Mouse (Mus musculus): Measurements from ENCODE around the gene A1cf.

The A1cf gene

DNA sequence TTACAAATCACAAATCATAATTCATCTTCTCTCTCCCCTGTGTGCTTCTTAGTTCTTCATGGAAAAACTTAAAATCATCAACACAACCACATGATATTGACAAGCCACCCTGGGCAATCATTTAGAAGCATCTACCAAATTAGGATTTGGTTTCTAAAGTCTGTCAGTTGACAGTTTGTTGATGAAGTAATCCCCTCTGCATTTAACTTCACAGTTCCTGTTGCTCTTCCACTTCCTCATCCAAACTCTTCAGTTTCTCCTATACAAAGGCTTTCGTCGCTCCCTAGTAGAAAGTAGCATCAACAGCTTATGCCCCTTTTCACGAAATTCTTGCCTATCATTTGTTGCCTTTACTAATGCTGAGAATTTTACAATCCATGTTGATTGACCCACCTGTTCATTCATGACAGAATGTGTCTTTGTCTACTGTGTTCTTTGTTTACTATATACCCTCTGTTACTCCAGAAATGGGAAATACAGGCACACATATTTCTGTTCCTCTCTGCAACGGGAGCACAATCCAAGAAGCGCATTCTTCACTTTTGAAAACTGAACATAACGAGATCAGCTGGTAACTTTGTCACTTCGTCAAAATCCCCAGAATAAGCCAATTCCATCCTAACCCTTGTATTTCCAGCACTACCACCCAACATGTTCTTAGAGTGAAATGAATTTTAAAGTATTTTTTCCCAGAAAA lies 82.4 kb downstream of the A1cf start:
- in situ Hi-C loops (cut with MboI, MseI), result no loop called here

DNA sequence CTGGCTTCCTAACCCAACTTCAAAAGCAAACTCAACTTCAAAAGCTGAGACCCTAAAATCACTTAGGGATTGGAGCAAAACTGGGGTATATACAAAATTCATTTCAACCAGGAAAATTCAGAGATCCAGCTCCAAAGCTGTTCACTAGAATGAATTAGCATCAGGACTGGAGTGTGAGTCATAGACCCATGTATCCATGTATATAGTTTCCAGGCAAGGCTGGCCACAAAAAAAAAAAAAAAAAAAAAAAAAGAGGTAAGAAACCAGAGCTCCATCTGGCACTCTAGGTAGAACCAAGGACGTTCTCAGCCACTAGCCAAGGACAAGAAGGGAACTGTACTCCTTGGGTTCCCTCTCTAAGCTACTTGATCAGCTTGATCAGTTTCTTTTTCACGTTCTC lies 85.2 kb downstream of the A1cf start:
- in situ Hi-C loops (cut with MboI, MseI), result no loop called here

DNA sequence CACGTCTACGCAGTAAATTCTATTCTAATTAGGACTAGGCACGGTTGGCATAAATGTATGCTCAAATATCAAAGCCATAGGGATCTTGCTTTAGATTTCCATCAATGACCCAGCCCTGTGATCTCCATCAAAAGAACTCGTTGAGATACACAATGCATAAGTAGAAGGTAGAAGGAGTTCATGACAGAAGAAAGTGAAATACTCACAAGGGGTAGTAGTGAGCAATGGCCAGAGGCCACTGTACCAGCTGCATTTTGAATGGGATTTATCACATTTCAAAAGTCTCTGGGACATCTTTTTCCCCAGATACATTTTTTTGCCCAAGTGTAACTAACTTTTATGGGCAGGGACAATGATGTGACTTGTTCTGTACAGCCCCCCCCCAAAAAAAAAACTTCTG lies 85.7 kb downstream of the A1cf start:
- in situ Hi-C loops (cut with MboI, MseI), result no loop called here

DNA sequence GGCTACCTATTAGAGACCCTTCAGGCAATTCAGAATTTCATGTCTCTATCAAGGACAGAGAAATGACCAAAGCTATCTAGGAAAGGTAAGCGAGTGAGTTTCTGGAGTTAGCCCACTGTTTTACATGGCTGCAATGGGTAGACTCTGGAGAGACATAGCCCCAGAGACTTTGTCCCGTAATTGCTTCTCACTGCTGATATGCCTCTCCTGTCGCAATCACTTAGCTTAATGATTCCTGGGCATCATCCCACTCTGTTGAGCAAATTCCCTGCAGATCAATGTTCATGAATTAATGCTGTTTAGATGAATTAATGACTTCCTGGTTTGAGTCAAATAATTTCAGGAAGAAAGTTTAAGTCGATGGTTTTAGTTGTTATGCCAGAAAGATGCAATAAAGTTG lies 86.1 kb downstream of the A1cf start:
- in situ Hi-C loops (cut with MboI, MseI), result no loop called here

DNA sequence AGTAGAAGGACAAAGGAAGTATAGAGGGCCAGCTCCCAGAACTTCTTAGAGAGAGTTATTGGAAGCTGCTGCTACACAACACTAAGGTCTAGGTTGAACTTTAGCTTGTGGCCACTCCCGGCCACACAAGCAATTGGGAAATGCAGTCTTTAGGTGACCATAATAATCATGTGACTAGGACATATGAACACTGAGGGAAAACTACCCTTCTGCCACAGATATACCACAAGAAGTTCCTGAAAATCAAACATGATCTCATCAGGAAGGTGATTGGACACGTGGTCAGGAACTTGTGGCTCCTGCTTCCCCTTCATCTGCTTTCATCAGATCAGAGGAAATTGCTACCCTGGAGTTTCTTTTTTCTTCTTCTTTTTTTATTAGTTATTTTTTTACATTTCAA lies 87.8 kb downstream of the A1cf start:
- in situ Hi-C loops (cut with MboI, MseI), result no loop called here

DNA sequence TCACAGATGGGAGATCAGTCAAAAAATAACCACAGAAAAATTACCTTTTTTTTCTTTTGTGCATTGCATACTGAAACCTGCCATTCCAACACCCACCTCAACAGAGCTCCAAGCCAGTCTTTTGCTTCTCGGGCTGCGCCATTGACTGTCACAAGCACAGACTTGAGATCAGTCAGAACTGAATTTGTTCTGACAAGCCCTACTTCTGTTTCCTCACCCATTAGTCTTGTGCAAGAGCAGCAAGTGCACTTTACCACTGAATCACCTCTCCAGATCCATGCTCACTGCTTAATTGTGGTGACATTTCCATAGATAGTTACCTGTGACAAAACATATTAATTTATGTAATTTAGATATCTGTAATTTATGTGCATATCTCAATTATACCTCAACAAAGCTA lies 91.9 kb downstream of the A1cf start:
- in situ Hi-C loops (cut with MboI, MseI), result loop anchor here (5.0 kb wide), 1 partner anchor 203 kb away; no protein-coding TSS in a partner anchor

DNA sequence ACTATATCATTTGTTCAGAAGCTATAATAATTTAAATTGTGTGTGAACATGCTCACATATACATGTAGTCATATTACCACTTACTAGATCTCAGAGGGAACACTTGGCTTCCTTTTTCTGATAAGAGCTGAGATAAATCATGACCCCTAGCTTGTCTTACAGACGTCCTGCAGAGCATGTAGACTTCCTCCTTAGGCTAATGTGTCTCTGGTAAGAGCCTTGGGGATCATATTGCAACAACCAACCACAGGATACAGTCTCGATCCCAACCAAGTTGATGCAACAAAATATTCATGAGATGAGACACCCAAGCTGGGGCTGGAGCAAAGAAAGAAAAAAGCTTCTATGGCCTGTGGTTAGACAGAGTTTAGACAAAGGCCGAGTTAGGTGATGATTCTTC lies 94.6 kb downstream of the A1cf start:
- in situ Hi-C loops (cut with MboI, MseI), result loop anchor here (5.0 kb wide), 1 partner anchor 206 kb away; no protein-coding TSS in a partner anchor

DNA sequence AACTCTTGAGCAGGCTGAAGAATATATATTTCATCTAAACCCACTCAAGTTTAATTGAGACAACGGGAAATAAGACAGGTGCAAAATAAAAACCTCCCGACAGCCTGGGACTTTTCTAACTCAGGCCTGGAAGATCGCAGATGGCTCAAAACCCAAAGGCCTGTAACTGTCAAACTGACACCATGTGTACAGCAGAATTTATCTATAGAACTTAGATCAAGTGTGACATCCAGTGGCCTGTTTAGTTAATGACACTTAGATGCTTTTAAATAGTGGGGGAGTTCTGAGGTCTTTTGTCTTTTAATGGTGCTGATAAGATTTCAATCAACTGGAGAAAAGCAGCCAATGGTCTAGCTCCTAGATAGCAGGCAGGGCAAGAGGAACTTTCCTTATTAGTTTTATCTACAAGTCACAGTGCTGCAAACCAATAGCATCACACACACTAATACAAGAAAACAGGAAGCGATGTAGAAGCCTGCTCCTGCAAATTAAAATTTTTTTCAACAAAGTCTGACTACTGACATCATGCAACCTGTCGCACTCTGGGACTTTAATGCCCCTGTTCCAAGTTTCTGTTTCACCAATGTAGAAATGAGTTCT lies 99.5 kb downstream of the A1cf start:
- in situ Hi-C loops (cut with MboI, MseI), result no loop called here

DNA sequence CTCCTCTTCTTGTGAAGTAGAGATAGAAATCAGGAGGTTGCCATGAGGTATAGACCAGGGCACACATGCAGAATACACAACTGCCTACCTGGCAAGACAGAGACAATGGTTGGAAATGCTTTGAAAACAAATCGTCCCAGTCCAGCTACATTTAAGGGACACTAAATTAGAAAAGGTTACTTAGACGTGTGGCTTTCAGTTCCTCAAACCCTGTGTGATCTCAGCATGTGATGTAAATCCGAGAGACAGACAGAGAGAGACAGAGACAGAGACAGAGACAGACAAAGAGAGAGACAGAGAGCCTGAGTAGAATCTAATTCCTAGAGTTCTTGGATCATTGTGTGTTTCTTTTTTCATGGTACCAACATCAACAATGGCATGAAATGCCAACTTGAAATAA lies 102.8 kb downstream of the A1cf start:
- in situ Hi-C loops (cut with MboI, MseI), result loop anchor here (10.0 kb wide), 1 partner anchor 483 kb away; no protein-coding TSS in a partner anchor

DNA sequence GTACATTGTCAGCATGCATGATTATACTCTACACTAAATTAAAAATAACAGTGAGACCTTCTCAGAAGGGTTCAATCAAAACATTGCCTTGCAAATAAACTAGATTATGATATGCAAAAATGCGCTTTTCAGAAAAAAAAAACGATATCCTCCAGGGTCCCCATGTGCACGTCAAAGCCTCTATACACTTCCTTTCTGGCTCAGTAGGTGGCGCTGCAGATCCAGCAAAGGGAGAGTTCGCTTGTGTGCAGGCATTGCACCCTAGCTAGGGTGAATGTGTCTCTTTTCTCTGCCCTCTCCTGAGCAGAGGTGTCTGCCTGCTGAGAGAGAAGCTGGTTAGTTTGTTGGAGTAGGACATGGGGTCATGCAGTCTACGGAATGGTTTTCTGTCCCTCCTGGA lies 103.4 kb downstream of the A1cf start:
- in situ Hi-C loops (cut with MboI, MseI), result loop anchor here (10.0 kb wide), 1 partner anchor 483 kb away; no protein-coding TSS in a partner anchor

DNA sequence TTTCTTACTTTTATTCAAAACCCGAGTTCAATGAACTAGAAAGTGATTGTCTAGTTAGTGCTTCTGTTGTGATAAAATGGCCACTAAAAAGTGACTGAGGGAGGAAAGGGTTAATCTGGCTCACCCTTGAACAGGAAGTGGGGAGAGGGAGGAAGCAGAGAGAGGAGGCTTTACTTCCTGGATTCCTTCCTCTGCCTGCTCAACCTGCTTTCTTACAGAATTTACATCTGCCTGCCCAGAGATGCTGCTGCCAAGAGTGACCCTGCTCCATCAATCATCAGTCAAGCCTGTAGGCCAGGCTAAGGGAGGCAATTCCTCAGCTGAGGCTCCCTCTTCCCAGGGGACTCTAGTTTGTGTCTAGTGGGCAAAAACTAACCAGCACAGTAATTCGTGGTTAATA lies 107.3 kb downstream of the A1cf start:
- in situ Hi-C loops (cut with MboI, MseI), result loop anchor here (10.0 kb wide), 1 partner anchor 479 kb away; no protein-coding TSS in a partner anchor

DNA sequence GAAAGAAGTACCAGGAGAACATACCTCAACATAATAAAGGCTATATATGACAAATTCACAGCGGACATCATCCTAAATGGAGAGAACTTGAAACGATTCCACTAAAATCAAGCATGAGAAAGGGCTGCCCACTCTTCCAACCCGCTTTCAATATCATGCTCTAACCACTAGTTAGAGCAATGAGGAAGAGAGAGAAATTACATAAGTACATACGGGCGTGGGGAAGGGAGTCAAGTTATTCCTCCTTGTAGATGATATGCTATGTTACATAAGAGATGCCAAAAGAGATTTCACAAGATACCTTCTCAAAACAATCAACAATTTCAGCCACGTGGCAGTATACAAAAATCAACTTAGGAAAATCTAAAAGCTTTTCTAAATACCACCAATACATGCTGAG lies 122.5 kb downstream of the A1cf start:
- in situ Hi-C loops (cut with MboI, MseI), result no loop called here

DNA sequence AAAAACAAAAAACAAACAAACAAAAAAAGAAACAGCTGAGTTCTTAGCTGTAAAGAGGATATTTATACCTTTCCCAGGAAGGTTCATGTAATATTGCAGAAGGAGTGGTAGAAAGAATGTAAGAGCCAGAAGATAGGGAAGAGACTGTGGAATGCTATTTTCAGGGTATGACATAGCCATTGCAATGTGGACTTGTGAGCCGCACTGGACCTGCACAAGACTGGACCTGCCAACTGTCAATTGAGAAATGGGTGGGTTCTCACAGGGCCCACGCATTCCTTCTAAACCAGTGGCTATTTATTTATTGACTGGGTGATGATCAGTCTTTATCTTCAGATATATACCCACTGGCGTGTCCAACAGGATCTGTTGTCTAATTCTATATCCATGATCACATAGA lies 128.4 kb downstream of the A1cf start:
- in situ Hi-C loops (cut with MboI, MseI), result no loop called here
